Mouse (Mus musculus) limb, embryonic 15.5 days (tissue): Measurements from ENCODE around the gene Mansc1. TPM values are rescaled to one million over a fixed set of nuclear protein-coding genes. Genes with fewer than 3 reads are reported as not detected.
"Not testable (repeated sequence)": the region's sequence is repeated elsewhere in the genome, so short reads cannot be mapped to it uniquely, and the experiment has no call there.

Source experiments
- ATAC-seq: fragments of 200-750 bp; cut with Nextera tagmentation; 2 replicates; pipeline ENCODE4 v1.8.0; 2017; ENCODE audit warnings: low read depth, moderate TSS enrichment; ENCODE audit not compliant: insufficient number of reproducible peaks, low FRiP score, low TSS enrichment
- H3K27ac ChIP-seq: fragments of 300-500 bp; sonication (generic); 2 replicates; pipeline ENCODE4 v1.5.1; 2015; ENCODE audit warnings: moderate library complexity, mild to moderate bottlenecking, inconsistent platforms
- H3K27me3 ChIP-seq: fragments of 300-500 bp; sonication (generic); 2 replicates; pipeline ENCODE4 v1.6.1; 2015; ENCODE audit warnings: inconsistent platforms
- H3K36me3 ChIP-seq: fragments of 300-500 bp; sonication (generic); 2 replicates; pipeline ENCODE4 v1.6.1; 2015; ENCODE audit warnings: inconsistent platforms
- H3K4me1 ChIP-seq: fragments of 300-500 bp; sonication (generic); 2 replicates; pipeline ENCODE4 v1.6.1; 2015; ENCODE audit warnings: inconsistent platforms
- H3K4me2 ChIP-seq: fragments of 300-500 bp; sonication (generic); 2 replicates; pipeline ENCODE4 v1.6.1; 2015; ENCODE audit warnings: mild to moderate bottlenecking, inconsistent platforms
- H3K4me3 ChIP-seq: fragments of 300-500 bp; sonication (generic); 2 replicates; pipeline ENCODE4 v1.5.1; 2015; ENCODE audit warnings: mild to moderate bottlenecking, inconsistent platforms
- H3K9ac ChIP-seq: fragments of 300-500 bp; sonication (generic); 2 replicates; pipeline ENCODE4 v1.6.1; 2015; ENCODE audit warnings: inconsistent platforms
- H3K9me3 ChIP-seq: fragments of 300-500 bp; sonication (generic); 2 replicates; pipeline ENCODE4 v1.6.1; 2016; ENCODE audit warnings: inconsistent platforms
- WGBS: fragments of 180-500 bp; shearing (Covaris S2); methylation state at CpG from one replicate; pipeline ENCODE4 v1.1.7; 2015; 5-methylcytosine and 5-hydroxymethylcytosine counted together
- polyA plus RNA-seq: library from polyadenylated mRNA; unstranded; fragments of >200 nt; fragmentation: Nextera tagmentation; extraction: Ambion mirVana; gene quantifications from 2 replicates; pipeline ENCODE4 v1.2.1, GENCODE M21; 2015

Mansc1 gene
- 3.2 and 3.3 TPM in 2 replicates for polyA plus RNA-seq

- peaks cover 14% of the 10 kb centered on the region for H3K27me3 ChIP-seq
- H3K4me1 ChIP-seq, result peaks cover 10% of the 10 kb centered on the region
- H3K9me3 ChIP-seq, result no peaks in the 10 kb centered on the region
- H3K36me3 ChIP-seq, result no peaks in the 10 kb centered on the region
- no peak for ATAC-seq
- WGBS, result 1% methylated on average over 46 of the region's 46 CpGs
- no peak within 1 kb of the TSS for H3K27ac ChIP-seq
- H3K9ac ChIP-seq, result peak within 1 kb of the TSS; percentile 37; the same call in 1 of the 2 replicates
- peak within 1 kb of the TSS; percentile 89 for H3K4me2 ChIP-seq
- H3K4me3 ChIP-seq, result peak within 1 kb of the TSS; percentile 52
Measured at GRCm38 (mm10) chr6:134631947-134632687, at the start of gene Mansc1. TSS of gene Mansc1 (minus strand) at chr6:134632488.

- H3K27ac ChIP-seq, H3K4me2 ChIP-seq, ATAC-seq, H3K4me3 ChIP-seq, H3K9ac ChIP-seq, H3K27me3 ChIP-seq, H3K9me3 ChIP-seq, H3K4me1 ChIP-seq, H3K36me3 ChIP-seq: not testable (repeated sequence)
- 86% methylated on average over 4 of the region's 4 CpGs for WGBS
Measured at GRCm38 (mm10) chr6:134679330-134679729, 47.0 kb upstream of the Mansc1 start.

GRCm38 (mm10) chr6:134678037-134678436, 45.7 kb upstream of the Mansc1 start:
- H3K4me3 ChIP-seq, result no peak overlapping the region
- 72% methylated on average over 3 of the region's 3 CpGs for WGBS
- H3K4me1 ChIP-seq, result no peaks in the 10 kb centered on the region
- no peak for ATAC-seq
- H3K9me3 ChIP-seq, result no peaks in the 10 kb centered on the region
- no peak overlapping the region for H3K9ac ChIP-seq
- no peaks in the 10 kb centered on the region for H3K36me3 ChIP-seq
- H3K27ac ChIP-seq, result no peak overlapping the region
- H3K27me3 ChIP-seq, result no peaks in the 10 kb centered on the region
- H3K4me2 ChIP-seq, result no peak overlapping the region

GRCm38 (mm10) chr6:134677504-134677903, 45.2 kb upstream of the Mansc1 start:
- Histone ChIP-seq H3K4me1 (no peaks in the 10 kb centered on the region), H3K4me3 (no peak overlapping the region), H3K9me3 (no peaks in the 10 kb centered on the region), H3K9ac (no peak overlapping the region), H3K27ac (no peak overlapping the region), H3K27me3 (no peaks in the 10 kb centered on the region), H3K4me2 (no peak overlapping the region), H3K36me3 (no peaks in the 10 kb centered on the region)
- ATAC-seq, result no peak
- 78% methylated on average over 4 of the region's 4 CpGs for WGBS

GRCm38 (mm10) chr6:134673712-134674111, 41.4 kb upstream of the Mansc1 start:
- not testable (repeated sequence) for H3K27ac ChIP-seq, H3K4me3 ChIP-seq, H3K9ac ChIP-seq, H3K4me1 ChIP-seq, H3K36me3 ChIP-seq, H3K27me3 ChIP-seq, H3K9me3 ChIP-seq, H3K4me2 ChIP-seq, ATAC-seq
- 71% methylated on average over 8 of the region's 8 CpGs for WGBS

- H3K36me3 ChIP-seq, result no peaks in the 10 kb centered on the region
Measured at GRCm38 (mm10) chr6:134670881-134671411, 38.7 kb upstream of the Mansc1 start.

GRCm38 (mm10) chr6:134669179-134669865, 37.0 kb upstream of the Mansc1 start:
- Histone ChIP-seq H3K27me3 (no peaks in the 10 kb centered on the region), H3K36me3 (no peaks in the 10 kb centered on the region), H3K4me2 (no peak overlapping the region), H3K27ac (no peak overlapping the region), H3K9me3 (no peaks in the 10 kb centered on the region), H3K4me1 (peaks cover 5% of the 10 kb centered on the region; the same call in 1 of the 2 replicates), H3K4me3 (no peak overlapping the region), H3K9ac (no peak overlapping the region)
- 0 out of 2 replicates have a peak, but pooled peaks have one; percentile 35 for ATAC-seq
- 57% methylated on average over 6 of the region's 6 CpGs for WGBS

More at GRCm38 (mm10) chr6:134670881-134671411, 38.7 kb upstream of the Mansc1 start:
- ATAC-seq, result no peak
- Histone ChIP-seq H3K9ac (no peak overlapping the region), H3K4me1 (peaks cover 5% of the 10 kb centered on the region; the same call in 1 of the 2 replicates), H3K4me3 (no peak overlapping the region), H3K27me3 (no peaks in the 10 kb centered on the region), H3K27ac (no peak overlapping the region), H3K9me3 (no peaks in the 10 kb centered on the region), H3K4me2 (no peak overlapping the region)
- 68% methylated on average over 4 of the region's 4 CpGs for WGBS

GRCm38 (mm10) chr6:134668519-134668918, 36.2 kb upstream of the Mansc1 start:
- no peak overlapping the region for H3K9ac ChIP-seq
- H3K4me2 ChIP-seq, result no peak overlapping the region
- 63% methylated on average over 2 of the region's 2 CpGs for WGBS
- no peaks in the 10 kb centered on the region for H3K9me3 ChIP-seq
- ATAC-seq, result no peak
- H3K4me1 ChIP-seq, result peaks cover 5% of the 10 kb centered on the region; the same call in 1 of the 2 replicates
- H3K27me3 ChIP-seq, result no peaks in the 10 kb centered on the region
- no peak overlapping the region for H3K27ac ChIP-seq
- H3K4me3 ChIP-seq, result no peak overlapping the region
- H3K36me3 ChIP-seq, result no peaks in the 10 kb centered on the region

- Histone ChIP-seq H3K4me1 (peaks cover 5% of the 10 kb centered on the region; the same call in 1 of the 2 replicates), H3K27me3 (no peaks in the 10 kb centered on the region), H3K4me3 (no peak overlapping the region), H3K4me2 (no peak overlapping the region), H3K9ac (no peak overlapping the region), H3K9me3 (no peaks in the 10 kb centered on the region), H3K27ac (no peak overlapping the region), H3K36me3 (no peaks in the 10 kb centered on the region)
- 81% methylated on average over 9 of the region's 9 CpGs for WGBS
- ATAC-seq, result no peak
Measured at GRCm38 (mm10) chr6:134665817-134666216, 33.5 kb upstream of the Mansc1 start.

- Histone ChIP-seq H3K9me3 (no peaks in the 10 kb centered on the region), H3K4me1 (peaks cover 4% of the 10 kb centered on the region; the same call in 1 of the 2 replicates), H3K4me2 (no peak overlapping the region), H3K9ac (no peak overlapping the region), H3K27me3 (no peaks in the 10 kb centered on the region), H3K36me3 (no peaks in the 10 kb centered on the region), H3K4me3 (no peak overlapping the region), H3K27ac (no peak overlapping the region)
- ATAC-seq, result no peak
- 77% methylated on average over 5 of the region's 5 CpGs for WGBS
Measured at GRCm38 (mm10) chr6:134664573-134664972, 32.3 kb upstream of the Mansc1 start.

- Histone ChIP-seq H3K4me1 (0 out of 2 replicates have a peak, but pooled peaks cover 2% of the 10 kb centered on the region), H3K9me3 (no peaks in the 10 kb centered on the region), H3K4me2 (no peak overlapping the region), H3K4me3 (no peak overlapping the region), H3K27ac (no peak overlapping the region), H3K9ac (no peak overlapping the region), H3K36me3 (no peaks in the 10 kb centered on the region), H3K27me3 (no peaks in the 10 kb centered on the region)
- WGBS, result 80% methylated on average over 8 of the region's 8 CpGs
- ATAC-seq, result no peak
Measured at GRCm38 (mm10) chr6:134660714-134661406, 28.6 kb upstream of the Mansc1 start.
